Mouse (Mus musculus) liver, adult 2 months (tissue): ENCODE results near the gene Gse1.

Experiments used
- CTCF ChIP-seq: fragments of 200-500 bp; IDR thresholded peaks from 2 replicates; pipeline ENCODE4 v1.5.1; 2011; ENCODE audit warnings: low read depth, low read length, control low read depth
- POLR2A ChIP-seq: fragments of 200-500 bp; IDR thresholded peaks from 2 replicates; pipeline ENCODE4 v1.6.1; 2011; ENCODE audit warnings: low read length, control low read depth; ENCODE audit not compliant: insufficient read depth; ENCODE audit errors: extremely low read depth

GRCm38 (mm10) chr8:120336909-120337555 lies 108.8 kb downstream of the Gse1 start:
- TF ChIP-seq CTCF (no peak), POLR2A (no peak)
